Mouse (Mus musculus) MEL (cell line): ENCODE data around the gene Creb3l2. TPM values are rescaled to one million over a fixed set of nuclear protein-coding genes. Genes with fewer than 3 reads are reported as not detected.

ENCODE experiments used
- DNase-seq: peaks from one replicate; pipeline ENCODE4 v3.0.0; 2011; ENCODE audit warnings: low read depth, low spot score
- H3K27ac ChIP-seq: 2 replicates; pipeline ENCODE4 v1.5.1; 2012; ENCODE audit warnings: low read depth, mild to moderate bottlenecking, control low read depth, low read length, moderate library complexity; ENCODE audit not compliant: control insufficient read depth
- H3K27me3 ChIP-seq, 2 experiments: fragments of 150-350 bp in 1 of 2; sonication (generic) in 1 of 2; 2 replicates each; pipeline ENCODE4 v1.6.1; 2012; ENCODE audit warnings: low read length in 2 of 2, mild to moderate bottlenecking in 2 of 2, improper control_type of control experiment in 1 of 2, moderate library complexity in 1 of 2; ENCODE audit not compliant: insufficient read depth in 2 of 2, control insufficient read depth in 1 of 2
- H3K36me3 ChIP-seq, 2 experiments: 2 replicates each; pipeline ENCODE4 v1.6.1; 2012 to 2014; ENCODE audit warnings: low read length in 2 of 2, improper control_type of control experiment in 1 of 2, inconsistent platforms in 1 of 2, mild to moderate bottlenecking in 1 of 2; ENCODE audit not compliant: insufficient read depth in 2 of 2, control insufficient read depth in 1 of 2
- H3K4me1 ChIP-seq, 2 experiments: fragments of 150-350 bp in 1 of 2; sonication (generic) in 1 of 2; 2 replicates each; pipeline ENCODE4 v1.6.1; 2012; ENCODE audit warnings: low read length in 2 of 2, improper control_type of control experiment in 1 of 2, mild to moderate bottlenecking in 1 of 2; ENCODE audit not compliant: insufficient read depth in 2 of 2, control insufficient read depth in 1 of 2
- H3K4me3 ChIP-seq, 2 experiments: fragments of 150-350 bp in 1 of 2; sonication (generic) in 1 of 2; 2 replicates each; pipeline ENCODE4 v1.5.1; 2012; ENCODE audit warnings: low read depth in 2 of 2, low read length in 2 of 2, mild to moderate bottlenecking in 2 of 2, moderate library complexity in 2 of 2, control low read depth in 1 of 2, improper control_type of control experiment in 1 of 2; ENCODE audit not compliant: control insufficient read depth in 1 of 2, insufficient read depth in 1 of 2
- H3K79me2 ChIP-seq: 2 replicates; pipeline ENCODE4 v1.6.1; 2012; ENCODE audit warnings: mild to moderate bottlenecking, low read length, moderate library complexity; ENCODE audit not compliant: control insufficient read depth, poor library complexity, insufficient read depth
- H3K9ac ChIP-seq: 2 replicates; pipeline ENCODE4 v1.6.1; 2012; ENCODE audit warnings: low read depth, mild to moderate bottlenecking, control low read depth, low read length, moderate library complexity; ENCODE audit not compliant: control insufficient read depth, poor library complexity, severe bottlenecking
- H3K9me3 ChIP-seq: fragments of 150-350 bp; sonication (generic); replicated peaks from 2 replicates; pipeline ENCODE4 v1.6.1; 2012; ENCODE audit warnings: mild to moderate bottlenecking, low read length, improper control_type of control experiment, moderate library complexity; ENCODE audit not compliant: insufficient read depth
- CHD1 ChIP-seq: IDR thresholded peaks from 2 replicates; pipeline ENCODE4 v1.6.1; 2012; ENCODE audit warnings: low read depth, mild to moderate bottlenecking, inconsistent platforms, low read length, improper control_type of control experiment
- CHD2 ChIP-seq: IDR thresholded peaks from 2 replicates; pipeline ENCODE4 v1.6.1; 2011; ENCODE audit warnings: low read length, improper control_type of control experiment
- CTCF ChIP-seq, 3 experiments: IDR thresholded peaks in 2 of 3; conservative IDR thresholded peaks in 1 of 3; 2 replicates each; pipeline ENCODE4 v1.5.1; 2011 to 2012; ENCODE audit warnings: low read length in 3 of 3, low read depth in 2 of 3, mild to moderate bottlenecking in 2 of 3, improper control_type of control experiment in 1 of 3, inconsistent platforms in 1 of 3, mixed read lengths in 1 of 3, moderate library complexity in 1 of 3; ENCODE audit not compliant: control insufficient read depth in 1 of 3, insufficient read depth in 1 of 3, poor library complexity in 1 of 3, severe bottlenecking in 1 of 3
- E2F4 ChIP-seq: IDR thresholded peaks from 2 replicates; pipeline ENCODE4 v1.6.1; 2011; ENCODE audit warnings: low read depth, low read length, improper control_type of control experiment, borderline replicate concordance
- EP300 ChIP-seq, 2 experiments: IDR thresholded peaks; 2 replicates each; pipeline ENCODE4 v1.6.1; 2011; ENCODE audit warnings: improper control_type of control experiment in 2 of 2, low read length in 2 of 2, low read depth in 1 of 2, mild to moderate bottlenecking in 1 of 2
- GABPA ChIP-seq: IDR thresholded peaks from 2 replicates; pipeline ENCODE4 v1.6.1; 2012; ENCODE audit warnings: low read depth, mild to moderate bottlenecking, inconsistent platforms, low read length, improper control_type of control experiment, moderate library complexity
- HCFC1 ChIP-seq: IDR thresholded peaks from 2 replicates; pipeline ENCODE4 v1.6.1; 2012; ENCODE audit warnings: low read depth, mild to moderate bottlenecking, inconsistent platforms, low read length, improper control_type of control experiment, moderate library complexity
- MAFK ChIP-seq: IDR thresholded peaks from 2 replicates; pipeline ENCODE4 v1.6.1; 2011; ENCODE audit warnings: low read depth, mild to moderate bottlenecking, low read length, improper control_type of control experiment, borderline replicate concordance
- MAZ ChIP-seq: IDR thresholded peaks from 2 replicates; pipeline ENCODE4 v1.6.1; 2012; ENCODE audit warnings: low read depth, mild to moderate bottlenecking, inconsistent platforms, low read length, improper control_type of control experiment
- MEF2A ChIP-seq: IDR thresholded peaks from 2 replicates; pipeline ENCODE4 v1.6.1; 2014; ENCODE audit warnings: low read depth, mild to moderate bottlenecking, inconsistent platforms, low read length, improper control_type of control experiment; ENCODE audit not compliant: poor library complexity, insufficient replicate concordance, severe bottlenecking; ENCODE audit errors: extremely low read depth
- MXI1 ChIP-seq: IDR thresholded peaks from 2 replicates; pipeline ENCODE4 v1.6.1; 2011; ENCODE audit warnings: mild to moderate bottlenecking, low read depth, low read length, improper control_type of control experiment
- MYB ChIP-seq: IDR thresholded peaks from 2 replicates; pipeline ENCODE4 v1.6.1; 2011; ENCODE audit warnings: mild to moderate bottlenecking, low read depth, low read length, improper control_type of control experiment
- MYC ChIP-seq: IDR thresholded peaks from 2 replicates; pipeline ENCODE4 v1.6.1; 2011; ENCODE audit warnings: low read depth, mild to moderate bottlenecking, low read length, improper control_type of control experiment, moderate library complexity
- NRF1 ChIP-seq: IDR thresholded peaks from 2 replicates; pipeline ENCODE4 v1.6.1; 2014; ENCODE audit warnings: low read depth, mild to moderate bottlenecking, inconsistent platforms, low read length, improper control_type of control experiment, moderate library complexity; ENCODE audit not compliant: poor library complexity, insufficient read depth, severe bottlenecking
- POLR2AphosphoS5 ChIP-seq: IDR thresholded peaks from 2 replicates; pipeline ENCODE4 v1.6.1; 2012; ENCODE audit warnings: low read depth, borderline replicate concordance, mild to moderate bottlenecking, inconsistent platforms, low read length, moderate library complexity, mixed read lengths
- RAD21 ChIP-seq: IDR thresholded peaks from 2 replicates; pipeline ENCODE4 v1.6.1; 2011; ENCODE audit warnings: mild to moderate bottlenecking, low read depth, low read length, improper control_type of control experiment
- SIN3A ChIP-seq: IDR thresholded peaks from 2 replicates; pipeline ENCODE4 v1.6.1; 2012; ENCODE audit warnings: low read length, improper control_type of control experiment, inconsistent platforms
- TAL1 ChIP-seq: IDR thresholded peaks from 2 replicates; pipeline ENCODE4 v1.6.1; 2012; ENCODE audit warnings: mild to moderate bottlenecking, inconsistent platforms, low read length, moderate library complexity, mixed read lengths
- TBP ChIP-seq: IDR thresholded peaks from 2 replicates; pipeline ENCODE4 v1.8.0; 2011; ENCODE audit warnings: low read depth, low read length, improper control_type of control experiment
- UBTF ChIP-seq: IDR thresholded peaks from 2 replicates; pipeline ENCODE4 v1.6.1; 2012; ENCODE audit warnings: low read depth, mild to moderate bottlenecking, inconsistent platforms, low read length, improper control_type of control experiment, moderate library complexity, borderline replicate concordance; ENCODE audit not compliant: insufficient read depth
- USF2 ChIP-seq, 2 experiments: IDR thresholded peaks; 2 replicates each; pipeline ENCODE4 v1.6.1; 2011 to 2012; ENCODE audit warnings: improper control_type of control experiment in 2 of 2, low read length in 2 of 2, borderline replicate concordance in 1 of 2, inconsistent platforms in 1 of 2, low read depth in 1 of 2, mild to moderate bottlenecking in 1 of 2; ENCODE audit not compliant: insufficient read depth in 1 of 2
- ZC3H11A ChIP-seq: IDR thresholded peaks from 2 replicates; pipeline ENCODE4 v1.6.1; 2012; ENCODE audit warnings: low read depth, mild to moderate bottlenecking, inconsistent platforms, low read length, improper control_type of control experiment
- ZMIZ1 ChIP-seq: IDR thresholded peaks from 2 replicates; pipeline ENCODE4 v1.6.1; 2012; ENCODE audit warnings: low read depth, mild to moderate bottlenecking, inconsistent platforms, low read length, improper control_type of control experiment, moderate library complexity
- ZNF384 ChIP-seq: IDR thresholded peaks from 2 replicates; pipeline ENCODE4 v1.6.1; 2012; ENCODE audit warnings: low read depth, mild to moderate bottlenecking, inconsistent platforms, low read length, improper control_type of control experiment
- polyA plus RNA-seq, 2 experiments: library from polyadenylated mRNA; stranded (reverse) in 1 of 2; unstranded in 1 of 2; fragments of >175 nt in 1 of 2; fragments of >200 nt in 1 of 2; gene quantifications; 2 replicates each; pipeline versions ENCODE4 v1.2.1 to v1.2.4; 2012; ENCODE audit warnings: low replicate concordance in 2 of 2, low read depth in 1 of 2; ENCODE audit not compliant: insufficient read length in 2 of 2, insufficient read depth in 1 of 2, missing spikeins in 1 of 2
- total RNA-seq: library from RNA; depleted of rRNA; stranded (reverse); fragments of 300-350 nt; gene quantifications from 2 replicates; pipeline ENCODE4 v1.2.3, GENCODE M21; 2012

Gene Creb3l2
- total and polyA plus RNA-seq, 3 experiments: not detected

DNA sequence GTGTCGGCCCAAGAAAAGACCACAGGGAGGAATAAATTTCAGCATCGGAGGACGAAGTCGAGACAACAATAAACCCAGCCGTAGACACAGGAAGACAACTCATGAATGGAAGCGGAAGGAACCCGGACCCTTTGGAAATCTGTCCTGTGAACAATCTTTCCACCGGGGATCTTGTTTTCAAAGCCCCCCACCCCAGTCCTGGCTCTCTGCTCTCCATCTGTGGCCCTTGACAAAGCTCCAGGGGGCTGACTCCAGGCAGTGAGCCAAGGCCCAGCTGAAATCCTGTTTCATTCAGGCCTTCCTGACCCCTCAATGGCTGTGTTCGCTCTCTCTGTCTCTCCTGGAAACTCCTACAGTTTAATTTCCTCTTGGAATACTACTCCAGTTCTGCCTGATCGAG, 66.5 kb downstream of the Creb3l2 start:
- no peaks in the 10 kb centered on the region for H3K9me3 ChIP-seq
- H3K27ac ChIP-seq: no peak overlapping the region
- H3K27me3 ChIP-seq: no peaks in the 10 kb centered on the region
- no peaks in the 10 kb centered on the region for H3K79me2 ChIP-seq
- no peak overlapping the region for H3K4me3 ChIP-seq
- no peak for DNase-seq
- no peaks in the 10 kb centered on the region for H3K36me3 ChIP-seq
- no peak overlapping the region for H3K9ac ChIP-seq
- no peaks in the 10 kb centered on the region for H3K4me1 ChIP-seq
- TF ChIP-seq UBTF: no peak
- TF ChIP-seq MYC: no peak
- TF ChIP-seq CHD1: no peak
- TF ChIP-seq ZNF384: no peak
- TF ChIP-seq ZC3H11A: no peak
- no peak for TF ChIP-seq NRF1
- TF ChIP-seq MAFK: no peak
- TF ChIP-seq MYB: no peak
- TF ChIP-seq GABPA: no peak
- no peak for TF ChIP-seq SIN3A
- no peak for TF ChIP-seq ZMIZ1

DNA sequence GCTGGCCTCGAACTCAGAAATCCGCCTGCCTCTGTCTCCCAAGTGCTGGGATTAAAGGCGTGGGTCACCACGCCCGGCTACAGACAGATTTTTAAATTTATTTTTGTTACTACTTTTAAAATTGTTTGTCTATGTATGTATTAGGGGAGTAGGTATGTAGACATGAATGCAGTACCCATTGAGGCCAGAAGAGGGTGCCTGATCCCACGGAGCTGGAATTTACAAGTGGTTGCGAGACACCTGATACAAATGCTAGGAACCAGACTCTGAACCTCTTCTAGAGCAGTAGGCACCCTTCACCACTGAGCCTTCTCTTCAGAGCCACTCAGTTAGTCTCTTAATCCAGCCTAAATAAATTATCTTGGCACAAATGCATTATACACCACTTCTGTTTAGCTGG, 70.6 kb downstream of the Creb3l2 start:
- H3K9me3 ChIP-seq: no peaks in the 10 kb centered on the region
- DNase-seq: peak; percentile 24
- H3K4me1 ChIP-seq: no peaks in the 10 kb centered on the region

DNA sequence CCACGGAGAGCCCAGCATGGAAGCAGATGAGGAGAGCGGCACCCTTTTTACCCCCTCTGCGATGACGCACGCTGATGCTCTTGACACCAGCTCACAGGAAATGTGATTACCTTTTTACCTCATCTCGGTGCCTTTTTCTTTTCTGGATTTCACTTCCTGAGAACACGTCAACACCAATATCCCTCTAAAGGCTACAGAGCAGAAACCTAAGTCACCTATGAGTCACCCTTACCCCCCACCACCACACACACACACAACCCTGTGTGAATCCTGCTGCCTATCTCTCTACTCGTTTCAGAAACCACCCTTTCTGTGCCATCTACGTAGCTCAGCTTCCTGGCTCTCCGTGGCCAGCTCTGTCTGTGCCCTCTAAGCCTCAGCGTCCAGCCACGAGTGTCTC, 71.4 kb downstream of the Creb3l2 start:
- Histone ChIP-seq H3K36me3 (no peaks in the 10 kb centered on the region), H3K9ac (no peak overlapping the region)
- TF ChIP-seq E2F4: no peak
- no peak for TF ChIP-seq MEF2A
- TF ChIP-seq TBP: no peak
- TF ChIP-seq HCFC1: no peak
- no peak for TF ChIP-seq POLR2AphosphoS5
- TF ChIP-seq EP300 (IDR thresholded peaks at IDR 0.05; ENCODE audit: low read depth in 1 of 2, low read length in 2 of 2): no peak
- TF ChIP-seq CHD1: no peak
- TF ChIP-seq MXI1: no peak
- no peak for TF ChIP-seq TAL1
- TF ChIP-seq MAZ: no peak
- no peak for TF ChIP-seq CHD2
- no peak for TF ChIP-seq USF2 (IDR thresholded peaks at IDR 0.05; ENCODE audit: borderline replicate concordance in 1 of 2, insufficient read depth in 1 of 2, low read depth in 1 of 2, low read length in 2 of 2)

More for the DNA sequence above, 70.6 kb downstream of the Creb3l2 start:
- Histone ChIP-seq H3K36me3 (no peaks in the 10 kb centered on the region), H3K9ac (no peak overlapping the region), H3K4me3 (no peak overlapping the region), H3K27ac (no peak overlapping the region), H3K27me3 (no peaks in the 10 kb centered on the region), H3K79me2 (no peaks in the 10 kb centered on the region)
- no peak for TF ChIP-seq MAFK
- TF ChIP-seq CTCF (IDR thresholded peaks at IDR 0.05 in 2 of 3, conservative IDR thresholded peaks at IDR 0.05 in 1 of 3; ENCODE audit: control insufficient read depth in 1 of 3, insufficient read depth in 1 of 3, low read depth in 2 of 3, low read length in 3 of 3, poor library complexity in 1 of 3, severe bottlenecking in 1 of 3): peak; percentile 27 to 42 (median 30); a peak in 4 of 6 replicates
- peak; percentile 23 for TF ChIP-seq RAD21

More for the DNA sequence above, 71.4 kb downstream of the Creb3l2 start:
- Histone ChIP-seq H3K4me1 (no peaks in the 10 kb centered on the region), H3K9me3 (no peaks in the 10 kb centered on the region), H3K4me3 (no peak overlapping the region), H3K27me3 (no peaks in the 10 kb centered on the region), H3K27ac (no peak overlapping the region), H3K79me2 (no peaks in the 10 kb centered on the region)
- no peak for DNase-seq
